Mouse (Mus musculus): ENCODE data around the gene Fut8. TPM values are rescaled to one million over a fixed set of nuclear protein-coding genes. Genes with fewer than 3 reads are reported as not detected.

The Fut8 gene
- total RNA-seq, 2 experiments from 2014 or later = 76.4 to 81.6 TPM

- H3K4me3 ChIP-seq = no peak overlapping the region
- no peak for TF ChIP-seq CTCF (conservative IDR thresholded peaks at IDR 0.05)
- DNase-seq (ENCODE audit: low spot score in 2 of 2) = no peak
- H3K27ac ChIP-seq = no peak overlapping the region
Measured at GRCm38 (mm10) chr12:77206852-77207251, 31.1 kb upstream of the Fut8 start.

DNA sequence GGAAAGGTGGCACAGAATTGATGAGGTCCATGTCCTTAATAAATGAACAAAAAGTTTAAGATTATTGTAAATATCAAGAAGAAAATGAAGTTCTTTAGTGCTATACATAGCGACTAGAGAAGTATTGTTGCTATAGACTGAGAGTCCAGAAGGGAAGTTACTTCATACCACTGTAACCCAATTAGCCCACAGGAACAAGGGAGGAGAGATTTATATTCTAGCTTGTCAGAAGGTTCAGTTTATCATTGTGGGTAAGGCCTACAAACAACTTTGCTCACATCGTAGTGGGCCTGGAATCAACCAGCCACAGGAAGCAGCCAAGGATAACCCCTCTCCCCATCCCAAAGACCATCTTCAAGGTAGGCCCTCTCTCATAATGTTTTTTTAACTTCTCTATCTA, 29.9 kb upstream of the Fut8 start:
- DNase-seq (ENCODE audit: low spot score in 2 of 2) = no peak
- Histone ChIP-seq H3K4me3 (no peak overlapping the region), H3K27ac (no peak overlapping the region)
- TF ChIP-seq CTCF (conservative IDR thresholded peaks at IDR 0.05) = no peak

GRCm38 (mm10) chr12:77208576-77209180, 29.2 kb upstream of the Fut8 start:
- no peak for TF ChIP-seq CTCF (conservative IDR thresholded peaks at IDR 0.05)

DNA sequence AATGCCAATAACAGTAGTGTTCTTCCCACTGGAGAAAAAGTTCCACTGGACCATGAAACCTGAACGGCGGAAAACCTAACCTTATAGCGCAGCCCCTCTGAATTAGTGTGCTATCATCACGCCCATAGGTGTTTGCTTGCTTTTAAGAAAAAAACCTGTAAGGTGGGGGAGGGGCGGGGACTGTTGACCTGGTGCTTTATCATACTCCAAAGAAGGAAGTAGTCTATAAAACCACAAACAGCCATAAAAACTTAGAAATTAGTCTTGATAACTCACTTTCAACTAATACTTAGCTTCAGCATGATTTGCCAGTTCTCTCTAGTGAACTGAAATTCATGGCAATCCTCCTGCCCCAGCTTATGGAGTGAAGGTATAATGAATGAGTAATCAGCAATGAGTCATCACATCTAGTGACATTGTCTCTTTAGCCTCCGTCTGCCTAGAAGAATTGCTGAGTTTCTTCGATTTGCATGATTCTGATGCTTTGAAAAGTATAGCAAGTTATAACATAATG, 26.2 kb upstream of the Fut8 start:
- Histone ChIP-seq H3K27ac (no peak overlapping the region), H3K4me3 (no peak overlapping the region)
- TF ChIP-seq CTCF (conservative IDR thresholded peaks at IDR 0.05) = no peak
- no peak for DNase-seq (ENCODE audit: low spot score in 2 of 2)

More at GRCm38 (mm10) chr12:77208576-77209180, 29.2 kb upstream of the Fut8 start:
- H3K27ac ChIP-seq = no peak overlapping the region
- no peak overlapping the region for H3K4me3 ChIP-seq
- no peak for DNase-seq (ENCODE audit: low spot score in 2 of 2)

GRCm38 (mm10) chr12:77213896-77214564, 23.9 kb upstream of the Fut8 start:
- TF ChIP-seq CTCF (conservative IDR thresholded peaks at IDR 0.05) = no peak
- no peak overlapping the region for H3K4me3 ChIP-seq
- no peak for DNase-seq (ENCODE audit: low spot score in 2 of 2)
- H3K27ac ChIP-seq = no peak overlapping the region

- no peak overlapping the region for H3K27ac ChIP-seq
- no peak for DNase-seq (ENCODE audit: low spot score in 2 of 2)
- H3K4me3 ChIP-seq = no peak overlapping the region
- no peak for TF ChIP-seq CTCF (conservative IDR thresholded peaks at IDR 0.05)
Measured at GRCm38 (mm10) chr12:77214565-77214909, 23.4 kb upstream of the Fut8 start.

DNA sequence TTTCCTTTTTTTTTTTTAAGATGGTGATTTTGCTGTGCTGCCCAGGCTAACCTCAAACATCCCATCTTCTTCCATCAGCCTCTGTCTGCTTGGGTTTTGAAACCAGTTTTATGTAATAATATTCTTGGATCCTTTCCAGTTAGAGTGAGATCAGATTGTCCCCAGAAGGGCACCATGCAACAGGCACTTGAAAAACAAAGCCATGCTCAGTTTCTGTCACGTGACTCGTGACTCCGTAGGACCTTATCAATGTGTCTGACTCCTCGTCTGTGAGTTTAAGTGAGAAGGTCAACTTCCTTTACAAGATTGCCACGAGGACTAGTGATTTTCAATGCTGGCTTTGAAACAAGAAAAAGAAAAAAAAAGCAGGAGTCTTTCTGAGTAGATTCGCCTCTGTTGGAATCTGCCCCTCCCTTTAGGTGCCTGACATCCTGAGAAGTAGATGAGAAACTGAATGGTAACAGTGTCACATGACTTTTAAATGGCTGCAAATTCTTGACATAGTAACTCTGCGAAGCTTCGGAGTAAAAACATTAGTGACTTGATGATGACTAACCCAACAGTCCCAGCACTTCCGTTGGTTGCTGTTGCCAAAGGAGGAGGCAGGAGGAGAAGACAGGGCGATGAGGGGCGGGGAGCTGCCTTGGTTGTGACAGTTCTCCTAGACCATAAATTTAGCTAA, 21.3 kb upstream of the Fut8 start:
- no peak for DNase-seq (ENCODE audit: low spot score in 2 of 2)
- TF ChIP-seq CTCF (conservative IDR thresholded peaks at IDR 0.05) = no peak
- Histone ChIP-seq H3K27ac (no peak overlapping the region), H3K4me3 (no peak overlapping the region)

GRCm38 (mm10) chr12:77220616-77221015, 17.3 kb upstream of the Fut8 start:
- TF ChIP-seq CTCF (conservative IDR thresholded peaks at IDR 0.05) = no peak
- no peak for DNase-seq (ENCODE audit: low spot score in 2 of 2)
- Histone ChIP-seq H3K4me3 (no peak overlapping the region), H3K27ac (no peak overlapping the region)

DNA sequence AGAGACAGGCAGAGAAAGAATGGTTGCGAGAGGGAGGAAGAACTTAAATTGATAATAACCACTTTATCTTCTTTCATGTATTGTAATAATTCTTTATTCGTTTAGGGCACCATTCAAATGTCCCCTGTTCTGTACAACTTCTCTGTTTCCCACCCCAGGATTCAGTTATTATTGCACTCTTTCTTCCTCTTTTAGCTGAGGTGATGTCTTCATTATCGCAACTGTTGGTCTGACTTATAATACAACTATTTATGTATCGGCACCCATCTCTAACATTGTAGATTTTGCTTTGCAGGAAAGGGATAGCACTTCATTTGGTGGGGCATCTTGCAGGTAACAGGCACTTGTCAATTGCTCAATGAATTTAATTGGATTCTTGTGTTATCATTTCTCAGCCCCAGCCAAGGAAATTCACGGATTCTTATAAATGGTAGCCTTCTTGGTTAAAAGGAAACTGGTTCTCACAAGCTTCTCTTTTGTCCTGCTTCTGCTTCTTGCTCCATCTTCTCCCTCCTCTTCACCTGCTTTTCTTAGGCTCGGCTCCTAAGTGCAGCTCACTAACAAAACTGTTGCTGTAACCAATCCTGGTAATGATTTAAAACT, 15.6 kb upstream of the Fut8 start:
- Histone ChIP-seq H3K4me3 (no peak overlapping the region), H3K27ac (no peak overlapping the region)
- TF ChIP-seq CTCF (conservative IDR thresholded peaks at IDR 0.05) = no peak
- DNase-seq (ENCODE audit: low spot score in 2 of 2) = no peak

- Histone ChIP-seq H3K27ac (no peak overlapping the region), H3K4me3 (no peak overlapping the region)
- no peak for DNase-seq (ENCODE audit: low spot score in 2 of 2)
- TF ChIP-seq CTCF (conservative IDR thresholded peaks at IDR 0.05) = no peak
Measured at GRCm38 (mm10) chr12:77223595-77223994, 14.3 kb upstream of the Fut8 start.

DNA sequence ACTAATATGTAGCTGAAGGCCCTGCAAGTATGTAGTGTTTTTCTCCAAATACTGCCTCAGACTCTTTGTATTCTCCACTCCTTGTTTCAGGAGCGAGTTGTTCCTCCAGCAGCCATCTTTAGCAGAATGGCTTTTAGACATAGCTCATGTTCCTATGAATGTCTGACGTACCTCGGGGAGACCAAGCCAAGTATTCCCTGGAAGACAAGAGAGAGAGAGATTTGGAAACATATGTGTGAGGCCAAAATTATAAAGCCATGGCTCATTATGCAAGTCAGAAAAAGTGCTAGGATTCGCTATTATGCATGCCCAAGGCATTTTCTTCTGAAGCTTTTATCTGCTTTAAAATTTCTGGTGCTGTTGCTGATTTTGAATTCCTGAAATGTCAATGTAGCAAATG, 13.8 kb upstream of the Fut8 start:
- no peak for TF ChIP-seq CTCF (conservative IDR thresholded peaks at IDR 0.05)
- Histone ChIP-seq H3K27ac (no peak overlapping the region), H3K4me3 (no peak overlapping the region)
- DNase-seq (ENCODE audit: low spot score in 2 of 2) = no peak

GRCm38 (mm10) chr12:77224891-77225290, 13.0 kb upstream of the Fut8 start:
- no peak for DNase-seq (ENCODE audit: low spot score in 2 of 2)
- no peak for TF ChIP-seq CTCF (conservative IDR thresholded peaks at IDR 0.05)
- Histone ChIP-seq H3K27ac (no peak overlapping the region), H3K4me3 (no peak overlapping the region)

DNA sequence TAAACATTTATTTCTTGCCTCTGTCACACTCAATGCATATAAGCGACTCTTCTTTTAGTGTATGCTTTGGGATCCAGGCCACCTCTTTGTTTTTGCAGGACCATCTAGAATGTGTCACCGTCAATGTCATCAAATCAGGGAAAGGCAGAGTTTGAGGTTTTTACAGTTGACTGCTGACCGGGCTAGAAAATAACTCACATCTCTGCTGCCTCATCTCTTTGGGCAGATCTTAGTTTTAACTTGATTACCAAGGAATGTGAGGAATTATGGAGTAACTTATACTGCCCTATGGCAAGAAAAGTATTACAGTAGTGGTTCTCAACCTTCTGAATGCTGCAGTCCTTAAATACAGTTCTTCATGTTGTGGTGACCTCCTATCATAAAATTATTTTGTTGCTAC, 12.2 kb upstream of the Fut8 start:
- no peak overlapping the region for H3K4me3 ChIP-seq
- no peak for DNase-seq (ENCODE audit: low spot score in 2 of 2)
- TF ChIP-seq CTCF (conservative IDR thresholded peaks at IDR 0.05) = no peak
- no peak overlapping the region for H3K27ac ChIP-seq
